Mouse (Mus musculus): ENCODE results near the gene Ifit1bl2. TPM values are rescaled to one million over a fixed set of nuclear protein-coding genes. Genes with fewer than 3 reads are reported as not detected.
"Not testable (repeated sequence)": the region's sequence is repeated elsewhere in the genome, so short reads cannot be mapped to it uniquely, and the experiment has no call there.

The Ifit1bl2 gene
- polyA plus RNA-seq, 1 experiment from 2014 or later = 0.10 TPM

GRCm38 (mm10) chr19:34624663-34625062 is 15.9 kb downstream of the Ifit1bl2 start:
- H3K9ac ChIP-seq (ENCODE audit: low read length) = no peak overlapping the region
- no peak overlapping the region for H3K4me2 ChIP-seq (ENCODE audit: low read length)
- H3K27ac ChIP-seq (ENCODE audit: low read depth, low read length) = no peak overlapping the region
- H3K4me3 ChIP-seq (ENCODE audit: low read depth, low read length) = no peak overlapping the region
- DNase-seq (ENCODE audit: low spot score) (no peak), ATAC-seq (no peak)
- H3K27me3 ChIP-seq (replicated peaks; ENCODE audit: control insufficient read depth, insufficient read depth, low read length) = no peaks in the 10 kb centered on the region
- H3K4me1 ChIP-seq (ENCODE audit: control insufficient read depth, insufficient read depth, low read length) = no peaks in the 10 kb centered on the region
- H3K9me3 ChIP-seq (replicated peaks; ENCODE audit: control insufficient read depth, low read length) = no peaks in the 10 kb centered on the region
- 79% methylated on average over 4 of the region's 4 CpGs for WGBS
- no peaks in the 10 kb centered on the region for H3K36me3 ChIP-seq (ENCODE audit: control insufficient read depth, insufficient read depth, low read length)

- no peak overlapping the region for H3K4me2 ChIP-seq (ENCODE audit: low read length)
- no peak overlapping the region for H3K4me3 ChIP-seq (ENCODE audit: low read depth, low read length)
- 93% methylated on average over 6 of the region's 6 CpGs for WGBS
- ATAC-seq (no peak), DNase-seq (ENCODE audit: low spot score) (no peak)
- H3K4me1 ChIP-seq (ENCODE audit: control insufficient read depth, insufficient read depth, low read length) = no peaks in the 10 kb centered on the region
- no peak overlapping the region for H3K9ac ChIP-seq (ENCODE audit: low read length)
- no peaks in the 10 kb centered on the region for H3K9me3 ChIP-seq (replicated peaks; ENCODE audit: control insufficient read depth, low read length)
- H3K36me3 ChIP-seq (ENCODE audit: control insufficient read depth, insufficient read depth, low read length) = no peaks in the 10 kb centered on the region
- no peaks in the 10 kb centered on the region for H3K27me3 ChIP-seq (replicated peaks; ENCODE audit: control insufficient read depth, insufficient read depth, low read length)
- no peak overlapping the region for H3K27ac ChIP-seq (ENCODE audit: low read depth, low read length)
Measured at GRCm38 (mm10) chr19:34623781-34624180, 16.8 kb downstream of the Ifit1bl2 start.

- DNase-seq (ENCODE audit: low spot score) (no peak), ATAC-seq (no peak)
- Histone ChIP-seq H3K4me3 (ENCODE audit: low read depth, low read length) (no peak overlapping the region), H3K36me3 (ENCODE audit: control insufficient read depth, insufficient read depth, low read length) (no peaks in the 10 kb centered on the region), H3K27ac (ENCODE audit: low read depth, low read length) (no peak overlapping the region), H3K9ac (ENCODE audit: low read length) (no peak overlapping the region), H3K4me2 (ENCODE audit: low read length) (no peak overlapping the region), H3K4me1 (ENCODE audit: control insufficient read depth, insufficient read depth, low read length) (no peaks in the 10 kb centered on the region), H3K9me3 (replicated peaks; ENCODE audit: control insufficient read depth, low read length) (no peaks in the 10 kb centered on the region), H3K27me3 (replicated peaks; ENCODE audit: control insufficient read depth, insufficient read depth, low read length) (no peaks in the 10 kb centered on the region)
- WGBS = 94% methylated on average over 5 of the region's 5 CpGs
Measured at GRCm38 (mm10) chr19:34620871-34621270, 19.7 kb downstream of the Ifit1bl2 start.

GRCm38 (mm10) chr19:34612243-34613001 is 28.1 kb downstream of the Ifit1bl2 start:
- not testable (repeated sequence) for H3K27me3 ChIP-seq (replicated peaks; ENCODE audit: control insufficient read depth, insufficient read depth, low read length); H3K4me3 ChIP-seq (ENCODE audit: low read depth, low read length); H3K27ac ChIP-seq (ENCODE audit: low read depth, low read length); H3K4me2 ChIP-seq (ENCODE audit: low read length); DNase-seq (ENCODE audit: low spot score); H3K9ac ChIP-seq (ENCODE audit: low read length); H3K4me1 ChIP-seq (ENCODE audit: control insufficient read depth, insufficient read depth, low read length); H3K9me3 ChIP-seq (replicated peaks; ENCODE audit: control insufficient read depth, low read length); ATAC-seq; H3K36me3 ChIP-seq (ENCODE audit: control insufficient read depth, insufficient read depth, low read length)
- WGBS = 91% methylated on average over 4 of the region's 11 CpGs

- H3K36me3 ChIP-seq (ENCODE audit: control insufficient read depth, insufficient read depth, low read length); H3K9me3 ChIP-seq (replicated peaks; ENCODE audit: control insufficient read depth, low read length); H3K27ac ChIP-seq (ENCODE audit: low read depth, low read length); H3K4me1 ChIP-seq (ENCODE audit: control insufficient read depth, insufficient read depth, low read length); H3K27me3 ChIP-seq (replicated peaks; ENCODE audit: control insufficient read depth, insufficient read depth, low read length); H3K4me3 ChIP-seq (ENCODE audit: low read depth, low read length); DNase-seq (ENCODE audit: low spot score); H3K9ac ChIP-seq (ENCODE audit: low read length); ATAC-seq; H3K4me2 ChIP-seq (ENCODE audit: low read length): not testable (repeated sequence)
- 78% methylated on average over 3 of the region's 3 CpGs for WGBS
Measured at GRCm38 (mm10) chr19:34610118-34610517, 30.4 kb downstream of the Ifit1bl2 start.

- ATAC-seq (peak; percentile 62), DNase-seq (ENCODE audit: low spot score) (peak; percentile 58)
- not testable (repeated sequence) for H3K9ac ChIP-seq (ENCODE audit: low read length); H3K9me3 ChIP-seq (replicated peaks; ENCODE audit: control insufficient read depth, low read length); H3K27ac ChIP-seq (ENCODE audit: low read depth, low read length); H3K4me2 ChIP-seq (ENCODE audit: low read length); H3K36me3 ChIP-seq (ENCODE audit: control insufficient read depth, insufficient read depth, low read length); H3K4me1 ChIP-seq (ENCODE audit: control insufficient read depth, insufficient read depth, low read length); H3K4me3 ChIP-seq (ENCODE audit: low read depth, low read length); H3K27me3 ChIP-seq (replicated peaks; ENCODE audit: control insufficient read depth, insufficient read depth, low read length)
- 38% methylated on average over 4 of the region's 4 CpGs for WGBS
Measured at GRCm38 (mm10) chr19:34607237-34608051, 33.1 kb downstream of the Ifit1bl2 start, which contains the start of gene Ifit3b. Gene Ifit3b, plus strand, starts transcription at chr19:34607970.

- no peaks in the 10 kb centered on the region for H3K27me3 ChIP-seq (replicated peaks; ENCODE audit: control insufficient read depth, insufficient read depth, low read length)
- H3K36me3 ChIP-seq (ENCODE audit: control insufficient read depth, insufficient read depth, low read length) = no peaks in the 10 kb centered on the region
- H3K4me2 ChIP-seq (ENCODE audit: low read length) = no peak overlapping the region
- no peak overlapping the region for H3K4me3 ChIP-seq (ENCODE audit: low read depth, low read length)
- WGBS = 85% methylated on average over 3 of the region's 3 CpGs
- DNase-seq (ENCODE audit: low spot score) (no peak), ATAC-seq (no peak)
- no peaks in the 10 kb centered on the region for H3K4me1 ChIP-seq (ENCODE audit: control insufficient read depth, insufficient read depth, low read length)
- no peak overlapping the region for H3K9ac ChIP-seq (ENCODE audit: low read length)
- no peaks in the 10 kb centered on the region for H3K9me3 ChIP-seq (replicated peaks; ENCODE audit: control insufficient read depth, low read length)
- no peak overlapping the region for H3K27ac ChIP-seq (ENCODE audit: low read depth, low read length)
Measured at GRCm38 (mm10) chr19:34605472-34605871, 35.1 kb downstream of the Ifit1bl2 start.

- not testable (repeated sequence) for DNase-seq (ENCODE audit: low spot score)
Measured at GRCm38 (mm10) chr19:34601888-34602287, 38.7 kb downstream of the Ifit1bl2 start, which contains the start of gene Ifit1bl1. Gene Ifit1bl1, minus strand, starts transcription at chr19:34601956.

GRCm38 (mm10) chr19:34599250-34599649 is 41.3 kb downstream of the Ifit1bl2 start:
- ATAC-seq; H3K4me2 ChIP-seq (ENCODE audit: low read length); H3K9ac ChIP-seq (ENCODE audit: low read length); H3K36me3 ChIP-seq (ENCODE audit: control insufficient read depth, insufficient read depth, low read length); H3K4me1 ChIP-seq (ENCODE audit: control insufficient read depth, insufficient read depth, low read length); H3K27ac ChIP-seq (ENCODE audit: low read depth, low read length); H3K9me3 ChIP-seq (replicated peaks; ENCODE audit: control insufficient read depth, low read length); H3K4me3 ChIP-seq (ENCODE audit: low read depth, low read length); H3K27me3 ChIP-seq (replicated peaks; ENCODE audit: control insufficient read depth, insufficient read depth, low read length); DNase-seq (ENCODE audit: low spot score): not testable (repeated sequence)

More at GRCm38 (mm10) chr19:34601888-34602287, 38.7 kb downstream of the Ifit1bl2 start, which contains the start of gene Ifit1bl1:
- not testable (repeated sequence) for H3K27me3 ChIP-seq (replicated peaks; ENCODE audit: control insufficient read depth, insufficient read depth, low read length); H3K4me3 ChIP-seq (ENCODE audit: low read depth, low read length); H3K27ac ChIP-seq (ENCODE audit: low read depth, low read length); H3K36me3 ChIP-seq (ENCODE audit: control insufficient read depth, insufficient read depth, low read length); H3K9ac ChIP-seq (ENCODE audit: low read length); H3K4me2 ChIP-seq (ENCODE audit: low read length); H3K4me1 ChIP-seq (ENCODE audit: control insufficient read depth, insufficient read depth, low read length); H3K9me3 ChIP-seq (replicated peaks; ENCODE audit: control insufficient read depth, low read length); ATAC-seq
- 43% methylated on average over 1 of the region's 1 CpGs for WGBS
